Mouse (Mus musculus): Measurements from ENCODE around the gene Rab3c.

The Rab3c gene

GRCm38 (mm10) chr13:110023031-110023430 is 257.8 kb downstream of the Rab3c start:
- no peak for DNase-seq (ENCODE audit: low spot score in 2 of 2)

- no peak for DNase-seq (ENCODE audit: low spot score in 2 of 2)
Observed at GRCm38 (mm10) chr13:110019774-110020173, 261.0 kb downstream of the Rab3c start.

GRCm38 (mm10) chr13:110018941-110019743 is 261.7 kb downstream of the Rab3c start:
- no peak for DNase-seq (ENCODE audit: low spot score in 2 of 2)

- DNase-seq (ENCODE audit: low spot score in 2 of 2): peak; percentile 57 to 90
Observed at GRCm38 (mm10) chr13:110018431-110018901, 262.3 kb downstream of the Rab3c start.

- no peak for DNase-seq (ENCODE audit: low spot score in 2 of 2)
Observed at GRCm38 (mm10) chr13:110012029-110012428, 268.8 kb downstream of the Rab3c start.

- DNase-seq (ENCODE audit: low spot score in 2 of 2): peak in 1 of 2 experiments; percentile 43
Observed at GRCm38 (mm10) chr13:110010876-110011275, 269.9 kb downstream of the Rab3c start.

GRCm38 (mm10) chr13:110008539-110008938 is 272.3 kb downstream of the Rab3c start:
- peak in 1 of 2 experiments; percentile 25 for DNase-seq (ENCODE audit: low spot score in 2 of 2)

GRCm38 (mm10) chr13:110006106-110006781 is 274.6 kb downstream of the Rab3c start:
- DNase-seq (ENCODE audit: low spot score in 2 of 2): no peak
